Mouse (Mus musculus) forebrain, embryonic 14.5 days (tissue): Measurements from ENCODE around the gene Zscan20. TPM values are rescaled to one million over a fixed set of nuclear protein-coding genes. Genes with fewer than 3 reads are reported as not detected.

Experiments
- ATAC-seq: fragments of 200-750 bp; cut with Nextera tagmentation; 2 replicates; pipeline ENCODE4 v1.8.0; 2017; ENCODE audit warnings: mild to moderate bottlenecking, moderate library complexity
- DNase-seq: peaks from one replicate; pipeline ENCODE4 v3.0.0-alpha.2; 2015; ENCODE audit warnings: low spot score
- H3K27ac ChIP-seq: fragments of 300-500 bp; sonication (generic); 2 replicates; pipeline ENCODE4 v1.5.1; 2014; ENCODE audit warnings: low read depth, mild to moderate bottlenecking, control low read depth, low read length, moderate library complexity
- H3K27me3 ChIP-seq: fragments of 300-500 bp; sonication (generic); replicated peaks from 2 replicates; pipeline ENCODE4 v1.6.1; 2014; ENCODE audit warnings: low read length, control low read depth, mixed read lengths; ENCODE audit not compliant: control insufficient read depth, insufficient read depth
- H3K36me3 ChIP-seq: fragments of 300-500 bp; sonication (generic); 2 replicates; pipeline ENCODE4 v1.6.1; 2014; ENCODE audit warnings: low read length, control low read depth; ENCODE audit not compliant: control insufficient read depth, insufficient read depth
- H3K4me1 ChIP-seq: fragments of 300-500 bp; sonication (generic); 2 replicates; pipeline ENCODE4 v1.6.1; 2014; ENCODE audit warnings: antibody characterized with exemption, low read length, control low read depth; ENCODE audit not compliant: control insufficient read depth, insufficient read depth
- H3K4me2 ChIP-seq: fragments of 300-500 bp; sonication (generic); 2 replicates; pipeline ENCODE4 v1.6.1; 2014; ENCODE audit warnings: mild to moderate bottlenecking, control low read depth, low read length
- H3K4me3 ChIP-seq: fragments of 300-500 bp; sonication (generic); 2 replicates; pipeline ENCODE4 v1.5.1; 2014; ENCODE audit warnings: low read depth, low read length, control low read depth
- H3K9ac ChIP-seq: fragments of 300-500 bp; sonication (generic); 2 replicates; pipeline ENCODE4 v1.6.1; 2014; ENCODE audit warnings: mild to moderate bottlenecking, low read length, control low read depth, moderate library complexity
- H3K9me3 ChIP-seq: fragments of 300-500 bp; sonication (generic); replicated peaks from 2 replicates; pipeline ENCODE4 v1.6.1; 2016; ENCODE audit warnings: low read length, control low read depth, mixed read lengths; ENCODE audit not compliant: control insufficient read depth
- WGBS: fragments of 180-500 bp; shearing (Covaris S2); extraction: QIAGEN DNeasy Blood & Tissue Kit; methylation state at CpG from one replicate; pipeline ENCODE4 v1.1.7; 2014; 5-methylcytosine and 5-hydroxymethylcytosine counted together
- polyA plus RNA-seq: library from polyadenylated mRNA; unstranded; fragments of >200 nt; fragmentation: Nextera tagmentation; extraction: Ambion mirVana; gene quantifications from 2 replicates; pipeline ENCODE4 v1.2.1, GENCODE M21; 2014

Zscan20 gene
- polyA plus RNA-seq, 1 experiment from 2014 or later = 3.3 TPM

- no peak overlapping the region for H3K27ac ChIP-seq
- H3K27me3 ChIP-seq = no peaks in the 10 kb centered on the region
- peaks cover 28% of the 10 kb centered on the region for H3K36me3 ChIP-seq
- WGBS = 96% methylated on average over 7 of the region's 7 CpGs
- no peak overlapping the region for H3K9ac ChIP-seq
- no peak overlapping the region for H3K4me3 ChIP-seq
- H3K4me2 ChIP-seq = no peak overlapping the region
- no peaks in the 10 kb centered on the region for H3K9me3 ChIP-seq
- DNase-seq = no peak
- peaks cover 9% of the 10 kb centered on the region; the same call in 1 of the 2 replicates for H3K4me1 ChIP-seq
- ATAC-seq = no peak
These were observed 3.3 kb downstream of the Zscan20 start for GRCm38 (mm10) chr4:128606586-128606985.

- Histone ChIP-seq H3K9ac (no peak overlapping the region), H3K27me3 (no peaks in the 10 kb centered on the region), H3K36me3 (peaks cover 19% of the 10 kb centered on the region), H3K4me2 (no peak overlapping the region), H3K27ac (no peak overlapping the region), H3K9me3 (no peaks in the 10 kb centered on the region), H3K4me3 (no peak overlapping the region), H3K4me1 (no peaks in the 10 kb centered on the region)
- ATAC-seq = no peak
- no peak for DNase-seq
- WGBS = 91% methylated on average over 12 of the region's 12 CpGs
These were observed 11.9 kb downstream of the Zscan20 start for GRCm38 (mm10) chr4:128597801-128598560.

GRCm38 (mm10) chr4:128594062-128594461 lies 15.8 kb downstream of the Zscan20 start:
- no peak for ATAC-seq
- no peak overlapping the region for H3K4me2 ChIP-seq
- no peak overlapping the region for H3K27ac ChIP-seq
- H3K27me3 ChIP-seq = no peaks in the 10 kb centered on the region
- no peaks in the 10 kb centered on the region for H3K9me3 ChIP-seq
- no peaks in the 10 kb centered on the region for H3K4me1 ChIP-seq
- H3K4me3 ChIP-seq = no peak overlapping the region
- no peak overlapping the region for H3K9ac ChIP-seq
- peaks cover 23% of the 10 kb centered on the region for H3K36me3 ChIP-seq
- WGBS = 96% methylated on average over 5 of the region's 5 CpGs
- no peak for DNase-seq

GRCm38 (mm10) chr4:128593286-128593685 lies 16.6 kb downstream of the Zscan20 start:
- no peak overlapping the region for H3K9ac ChIP-seq
- no peaks in the 10 kb centered on the region for H3K27me3 ChIP-seq
- no peak for ATAC-seq
- H3K9me3 ChIP-seq = no peaks in the 10 kb centered on the region
- no peak overlapping the region for H3K4me2 ChIP-seq
- peaks cover 30% of the 10 kb centered on the region for H3K36me3 ChIP-seq
- no peaks in the 10 kb centered on the region for H3K4me1 ChIP-seq
- no peak overlapping the region for H3K4me3 ChIP-seq
- no peak for DNase-seq
- WGBS = 86% methylated on average over 4 of the region's 4 CpGs
- H3K27ac ChIP-seq = no peak overlapping the region

- no peak for ATAC-seq
- Histone ChIP-seq H3K4me1 (no peaks in the 10 kb centered on the region), H3K36me3 (peaks cover 37% of the 10 kb centered on the region), H3K4me2 (no peak overlapping the region), H3K27ac (no peak overlapping the region), H3K4me3 (no peak overlapping the region), H3K9ac (no peak overlapping the region), H3K9me3 (peaks cover 30% of the 10 kb centered on the region), H3K27me3 (no peaks in the 10 kb centered on the region)
- no peak for DNase-seq
- WGBS = 63% methylated on average over 4 of the region's 4 CpGs
These were observed 30.7 kb downstream of the Zscan20 start for GRCm38 (mm10) chr4:128579182-128579581.

GRCm38 (mm10) chr4:128575811-128576210 lies 34.1 kb downstream of the Zscan20 start:
- no peak for ATAC-seq
- Histone ChIP-seq H3K4me2 (no peak overlapping the region), H3K4me1 (no peaks in the 10 kb centered on the region), H3K36me3 (peaks cover 17% of the 10 kb centered on the region), H3K9me3 (peaks cover 7% of the 10 kb centered on the region), H3K9ac (no peak overlapping the region), H3K27me3 (no peaks in the 10 kb centered on the region), H3K27ac (no peak overlapping the region), H3K4me3 (no peak overlapping the region)
- 95% methylated on average over 4 of the region's 4 CpGs for whole genome bisulfite sequencing
- no peak for DNase-seq

GRCm38 (mm10) chr4:128560327-128560726 lies 49.6 kb downstream of the Zscan20 start:
- ATAC-seq (no peak), DNase-seq (no peak)
- Histone ChIP-seq H3K36me3 (no peaks in the 10 kb centered on the region), H3K27me3 (no peaks in the 10 kb centered on the region), H3K9ac (no peak overlapping the region), H3K27ac (no peak overlapping the region), H3K9me3 (no peaks in the 10 kb centered on the region), H3K4me1 (no peaks in the 10 kb centered on the region), H3K4me3 (no peak overlapping the region), H3K4me2 (no peak overlapping the region)
- 93% methylated on average over 3 of the region's 3 CpGs for WGBS

- Histone ChIP-seq H3K9ac (no peak overlapping the region), H3K4me3 (no peak overlapping the region), H3K27ac (no peak overlapping the region), H3K4me1 (no peaks in the 10 kb centered on the region), H3K9me3 (no peaks in the 10 kb centered on the region), H3K36me3 (peaks cover 3% of the 10 kb centered on the region; the same call in 1 of the 2 replicates), H3K27me3 (no peaks in the 10 kb centered on the region), H3K4me2 (no peak overlapping the region)
- WGBS = 96% methylated on average over 2 of the region's 2 CpGs
- no peak for ATAC-seq
- DNase-seq = no peak
These were observed 55.7 kb downstream of the Zscan20 start for GRCm38 (mm10) chr4:128554198-128554597.

GRCm38 (mm10) chr4:128550756-128551155 lies 59.1 kb downstream of the Zscan20 start:
- Histone ChIP-seq H3K4me1 (no peaks in the 10 kb centered on the region), H3K4me2 (no peak overlapping the region), H3K9me3 (no peaks in the 10 kb centered on the region), H3K4me3 (no peak overlapping the region), H3K27me3 (no peaks in the 10 kb centered on the region), H3K36me3 (peaks cover 3% of the 10 kb centered on the region; the same call in 1 of the 2 replicates), H3K27ac (no peak overlapping the region), H3K9ac (no peak overlapping the region)
- ATAC-seq (no peak), DNase-seq (no peak)
- WGBS = 88% methylated on average over 6 of the region's 6 CpGs
